Mouse (Mus musculus) bone marrow, adult 2 months (tissue): ENCODE results near the gene Adgrb2. TPM values are rescaled to one million over a fixed set of nuclear protein-coding genes. Genes with fewer than 3 reads are reported as not detected.

ENCODE experiments used
- H3K27ac ChIP-seq: fragments of 200-500 bp; 2 replicates; pipeline ENCODE4 v1.5.1; 2012; ENCODE audit warnings: low read depth, mild to moderate bottlenecking, control low read depth, inconsistent platforms, low read length; ENCODE audit not compliant: control insufficient read depth, poor library complexity, insufficient read depth
- H3K4me1 ChIP-seq: fragments of 200-500 bp; 2 replicates; pipeline ENCODE4 v1.6.1; 2011; ENCODE audit warnings: low read length; ENCODE audit not compliant: control insufficient read depth, insufficient read depth
- H3K4me3 ChIP-seq: fragments of 200-500 bp; replicated peaks from 2 replicates; pipeline ENCODE3; 2011; ENCODE audit warnings: mild to moderate bottlenecking, low read depth, low read length, control low read depth; ENCODE audit not compliant: control insufficient read depth
- CTCF ChIP-seq: fragments of 200-500 bp; IDR thresholded peaks from 2 replicates; pipeline ENCODE4 v1.5.1; 2011; ENCODE audit warnings: low read length, control low read depth; ENCODE audit not compliant: control insufficient read depth, insufficient read depth
- POLR2A ChIP-seq: fragments of 200-500 bp; IDR thresholded peaks from 2 replicates; pipeline ENCODE4 v1.6.1; 2011; ENCODE audit warnings: low read depth, mild to moderate bottlenecking, control low read depth, low read length, borderline replicate concordance; ENCODE audit not compliant: control insufficient read depth
- WGBS: fragments of 180-500 bp; shearing (Covaris S2); methylation state at CpG from one replicate; pipeline ENCODE4 v1.1.7; 2018; 5-methylcytosine and 5-hydroxymethylcytosine counted together
- polyA plus RNA-seq: library from polyadenylated mRNA; stranded (reverse); fragments of >200 nt; gene quantifications from 2 replicates; pipeline ENCODE4 v1.2.4, GENCODE M21; 2011; ENCODE audit warnings: low replicate concordance; ENCODE audit not compliant: missing spikeins, insufficient read depth, insufficient read length

Gene Adgrb2
- polyA plus RNA-seq, 1 experiment: not detected

GRCm38 (mm10) chr4:130009043-130009442, 24.4 kb downstream of the Adgrb2 start:
- peaks cover 1% of the 10 kb centered on the region for H3K4me1 ChIP-seq
- 75% methylated on average over 14 of the region's 14 CpGs for WGBS
- no peak overlapping the region for H3K4me3 ChIP-seq
- TF ChIP-seq CTCF: no peak
- TF ChIP-seq POLR2A: no peak
- no peak overlapping the region for H3K27ac ChIP-seq

GRCm38 (mm10) chr4:130010723-130011122, 26.1 kb downstream of the Adgrb2 start:
- TF ChIP-seq POLR2A: no peak
- TF ChIP-seq CTCF: no peak
- Histone ChIP-seq H3K4me3 (no peak overlapping the region), H3K27ac (no peak overlapping the region), H3K4me1 (peaks cover 1% of the 10 kb centered on the region)
- 76% methylated on average over 4 of the region's 4 CpGs for WGBS

DNA sequence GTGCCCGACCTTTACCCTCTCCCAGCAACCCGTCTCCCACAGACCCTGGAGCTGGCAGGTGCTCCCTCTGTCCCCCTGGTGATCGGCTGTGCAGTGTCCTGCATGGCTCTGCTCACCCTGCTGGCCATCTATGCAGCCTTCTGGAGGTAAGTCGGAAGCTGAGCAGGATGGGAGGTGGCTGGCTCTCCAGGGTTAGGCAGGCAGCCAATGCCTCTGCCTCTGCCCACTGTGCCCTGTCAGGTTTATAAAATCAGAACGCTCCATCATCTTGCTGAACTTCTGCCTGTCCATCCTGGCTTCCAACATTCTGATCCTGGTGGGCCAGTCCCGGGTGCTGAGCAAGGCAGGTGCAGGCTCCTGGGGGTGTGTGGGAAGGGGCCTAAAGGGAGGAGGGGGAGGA, 27.6 kb downstream of the Adgrb2 start:
- H3K4me1 ChIP-seq: no peaks in the 10 kb centered on the region
- H3K4me3 ChIP-seq: no peak overlapping the region
- H3K27ac ChIP-seq: no peak overlapping the region
- TF ChIP-seq POLR2A: no peak
- no peak for TF ChIP-seq CTCF
- 66% methylated on average over 6 of the region's 6 CpGs for WGBS

DNA sequence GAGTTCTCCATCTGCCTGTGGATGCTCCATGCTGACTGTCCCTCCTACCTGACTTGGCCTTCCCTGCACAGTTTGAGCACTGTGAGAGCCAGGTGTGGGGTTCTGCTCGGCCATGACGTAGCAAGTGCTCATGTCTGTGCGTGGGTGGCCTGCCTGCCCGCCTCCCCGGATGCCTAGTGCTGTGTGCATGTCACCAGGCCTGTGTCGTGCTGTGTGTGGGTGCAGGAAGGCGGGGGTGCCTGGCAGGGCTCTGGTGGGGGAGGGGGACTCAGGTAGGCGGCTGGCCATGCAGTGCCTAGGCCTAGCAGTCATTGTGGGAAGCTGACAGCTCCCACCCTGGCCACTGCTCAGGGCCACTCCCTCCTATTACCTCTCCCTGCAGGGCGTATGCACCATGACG, 28.4 kb downstream of the Adgrb2 start:
- TF ChIP-seq POLR2A: no peak
- TF ChIP-seq CTCF: no peak
- Histone ChIP-seq H3K4me3 (no peak overlapping the region), H3K27ac (no peak overlapping the region), H3K4me1 (no peaks in the 10 kb centered on the region)
- 69% methylated on average over 10 of the region's 10 CpGs for WGBS

GRCm38 (mm10) chr4:130016010-130016409, 31.3 kb downstream of the Adgrb2 start:
- TF ChIP-seq POLR2A: no peak
- Histone ChIP-seq H3K4me3 (no peak overlapping the region), H3K27ac (no peak overlapping the region), H3K4me1 (no peaks in the 10 kb centered on the region)
- WGBS: 65% methylated on average over 4 of the region's 4 CpGs

GRCm38 (mm10) chr4:130017036-130017674, 32.5 kb downstream of the Adgrb2 start:
- H3K4me1 ChIP-seq: no peaks in the 10 kb centered on the region
- TF ChIP-seq POLR2A: no peak
- TF ChIP-seq CTCF: no peak
- 0 out of 2 replicates have a peak overlapping the region, but pooled peaks have one; percentile 26 for H3K27ac ChIP-seq
- no peak overlapping the region for H3K4me3 ChIP-seq
- 41% methylated on average over 18 of the region's 18 CpGs for WGBS

DNA sequence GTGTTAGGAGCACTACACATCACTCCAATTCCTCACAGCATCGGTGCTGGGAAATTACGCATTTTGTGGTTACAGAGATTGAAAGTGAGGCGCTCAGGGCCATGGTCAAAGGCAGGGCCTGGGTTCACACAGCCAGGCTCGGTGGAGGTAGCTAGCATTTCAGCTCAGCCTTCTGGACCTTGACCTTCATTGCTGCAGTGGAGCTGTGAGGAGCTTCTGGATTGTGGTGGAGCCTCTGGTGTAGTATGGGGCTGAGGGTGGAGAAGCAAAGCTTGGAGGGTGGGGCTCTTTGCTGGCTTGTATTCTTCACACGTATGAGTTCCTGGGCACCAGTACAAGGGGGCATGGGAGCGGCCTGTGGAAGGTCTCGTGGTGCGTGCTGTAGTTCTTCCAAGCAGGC, 38.3 kb downstream of the Adgrb2 start:
- Histone ChIP-seq H3K27ac (no peak overlapping the region), H3K4me1 (no peaks in the 10 kb centered on the region), H3K4me3 (no peak overlapping the region)
- no peak for TF ChIP-seq CTCF
- TF ChIP-seq POLR2A: no peak
- 76% methylated on average over 8 of the region's 8 CpGs for WGBS

- no peak overlapping the region for H3K4me3 ChIP-seq
- 74% methylated on average over 10 of the region's 10 CpGs for WGBS
- no peaks in the 10 kb centered on the region for H3K4me1 ChIP-seq
- TF ChIP-seq CTCF (no peak), POLR2A (no peak)
- no peak overlapping the region for H3K27ac ChIP-seq
These were observed 39.0 kb downstream of the Adgrb2 start for GRCm38 (mm10) chr4:130023511-130024231.

- 46% methylated on average over 8 of the region's 8 CpGs for WGBS
- Histone ChIP-seq H3K4me1 (no peaks in the 10 kb centered on the region), H3K27ac (no peak overlapping the region), H3K4me3 (no peak overlapping the region)
- TF ChIP-seq POLR2A: no peak
- no peak for TF ChIP-seq CTCF
These were observed 40.9 kb downstream of the Adgrb2 start for GRCm38 (mm10) chr4:130025544-130025943.
